Mouse (Mus musculus) thymus, adult 2 months (tissue): ENCODE measurements around the gene Man1c1.

Experiments used
- CTCF ChIP-seq: fragments of 200-500 bp; IDR thresholded peaks from 2 replicates; pipeline ENCODE4 v1.5.1; 2012; ENCODE audit warnings: mild to moderate bottlenecking, control low read depth, low read length, moderate library complexity, borderline replicate concordance; ENCODE audit not compliant: control insufficient read depth, poor library complexity, insufficient read depth; ENCODE audit errors: extremely low read depth
- POLR2A ChIP-seq: fragments of 200-500 bp; IDR thresholded peaks from 2 replicates; pipeline ENCODE4 v1.6.1; 2012; ENCODE audit warnings: mild to moderate bottlenecking, low read length, control low read depth, moderate library complexity; ENCODE audit not compliant: control insufficient read depth, poor library complexity, insufficient read depth; ENCODE audit errors: extremely low read depth

DNA sequence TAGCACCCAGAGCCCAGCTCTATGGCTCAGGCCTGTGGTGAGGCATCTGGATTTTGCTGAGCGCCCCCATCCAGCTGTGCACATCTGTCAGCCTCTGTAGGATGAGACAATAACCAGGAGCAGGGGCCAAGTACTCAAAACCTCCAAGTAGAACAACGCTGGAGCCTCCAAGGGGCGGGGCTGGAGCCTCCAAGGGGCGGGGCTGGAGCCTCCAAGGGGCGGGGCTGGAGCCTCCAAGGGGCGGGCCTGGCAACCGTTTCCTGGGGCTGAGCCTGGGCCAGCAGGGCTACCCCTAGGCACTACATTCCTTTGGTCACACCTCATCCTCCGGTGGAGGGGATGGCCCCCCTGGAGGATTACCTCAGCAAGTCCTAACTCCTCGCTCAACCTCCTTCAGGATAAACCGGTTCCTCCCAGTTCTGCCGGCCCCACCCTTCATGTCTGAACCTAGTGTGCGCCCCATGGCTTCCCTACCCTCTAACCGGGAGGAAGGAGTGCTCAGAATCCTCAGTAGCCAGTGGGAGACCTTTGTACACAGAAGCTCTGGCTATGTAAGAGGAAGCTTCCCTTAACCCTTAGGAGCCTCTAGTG, 30.0 kb upstream of the Man1c1 start:
- TF ChIP-seq CTCF, result no peak
- TF ChIP-seq POLR2A, result no peak
